Mouse (Mus musculus): ENCODE results near the gene Amh.

The Amh gene

GRCm38 (mm10) chr10:80829359-80830278, 24.6 kb downstream of the Amh start:
- DNase-seq: no peak

GRCm38 (mm10) chr10:80831136-80831535, 26.1 kb downstream of the Amh start:
- DNase-seq: peak; percentile 85

GRCm38 (mm10) chr10:80832818-80833217, 27.8 kb downstream of the Amh start:
- DNase-seq: no peak

GRCm38 (mm10) chr10:80835617-80836016, 30.6 kb downstream of the Amh start:
- DNase-seq: no peak

GRCm38 (mm10) chr10:80836949-80837379, 31.9 kb downstream of the Amh start:
- DNase-seq: no peak

GRCm38 (mm10) chr10:80837827-80838226, 32.8 kb downstream of the Amh start:
- DNase-seq: no peak

GRCm38 (mm10) chr10:80838346-80838912, 33.4 kb downstream of the Amh start:
- no peak for DNase-seq

- DNase-seq: no peak
Observed at GRCm38 (mm10) chr10:80839848-80840247, 34.8 kb downstream of the Amh start.

- DNase-seq: no peak
Observed at GRCm38 (mm10) chr10:80841685-80842084, 36.6 kb downstream of the Amh start.

GRCm38 (mm10) chr10:80842334-80842733, 37.3 kb downstream of the Amh start:
- no peak for DNase-seq

- DNase-seq: no peak
Observed at GRCm38 (mm10) chr10:80843087-80843930, 38.3 kb downstream of the Amh start.

- DNase-seq: no peak
Observed at GRCm38 (mm10) chr10:80843931-80844547, 39.0 kb downstream of the Amh start, which contains the start of gene Lingo3. Lingo3 (minus strand) TSS chr10:80844039.

- DNase-seq: no peak
Observed at GRCm38 (mm10) chr10:80845055-80845693, 40.1 kb downstream of the Amh start.

- no peak for DNase-seq
Observed at GRCm38 (mm10) chr10:80845732-80846131, 40.7 kb downstream of the Amh start.

GRCm38 (mm10) chr10:80848571-80848970, 43.5 kb downstream of the Amh start:
- DNase-seq: peak; percentile 80

- peak; percentile 98 for DNase-seq
Observed at GRCm38 (mm10) chr10:80854913-80855748, 50.1 kb downstream of the Amh start, which contains the start of the genes Lsm7 and Sppl2b. Lsm7 (minus strand) TSS chr10:80855209. Sppl2b (plus strand) TSS chr10:80855275.

GRCm38 (mm10) chr10:80855749-80856073, 50.7 kb downstream of the Amh start:
- DNase-seq: no peak

GRCm38 (mm10) chr10:80856267-80856666, 51.2 kb downstream of the Amh start:
- peak; percentile 36 for DNase-seq

- DNase-seq: no peak
Observed at GRCm38 (mm10) chr10:80856908-80857307, 51.9 kb downstream of the Amh start.
